Mouse (Mus musculus): ENCODE results near the gene Serpina6. TPM values are rescaled to one million over a fixed set of nuclear protein-coding genes. Genes with fewer than 3 reads are reported as not detected.
"Not testable (repeated sequence)": the region's sequence is repeated elsewhere in the genome, so short reads cannot be mapped to it uniquely, and the experiment has no call there.

The Serpina6 gene
- total and polyA plus RNA-seq, 3 experiments: not detected

- Histone ChIP-seq H3K36me3 (ENCODE audit: control insufficient read depth in 1 of 2, insufficient read depth in 2 of 2, low read length in 2 of 2) (no peaks in the 10 kb centered on the region), H3K9me3 (replicated peaks; ENCODE audit: insufficient read depth, low read length) (no peaks in the 10 kb centered on the region), H3K27ac (ENCODE audit: control insufficient read depth, low read depth, low read length) (no peak overlapping the region), H3K79me2 (ENCODE audit: control insufficient read depth, insufficient read depth, low read length, poor library complexity) (no peaks in the 10 kb centered on the region), H3K9ac (ENCODE audit: control insufficient read depth, low read depth, low read length, poor library complexity, severe bottlenecking) (no peak overlapping the region), H3K4me1 (ENCODE audit: control insufficient read depth in 1 of 2, insufficient read depth in 2 of 2, low read length in 2 of 2) (no peaks in the 10 kb centered on the region), H3K27me3 (ENCODE audit: control insufficient read depth in 1 of 2, insufficient read depth in 2 of 2, low read length in 2 of 2) (no peaks in the 10 kb centered on the region), H3K4me3 (ENCODE audit: control insufficient read depth in 1 of 2, insufficient read depth in 1 of 2, low read depth in 2 of 2, low read length in 2 of 2) (no peak overlapping the region)
- no peak for DNase-seq (ENCODE audit: low read depth, low spot score)
- TF ChIP-seq TCF12 (IDR thresholded peaks at IDR 0.05; ENCODE audit: low read depth, low read length) (no peak), BHLHE40 (IDR thresholded peaks at IDR 0.05; ENCODE audit: borderline replicate concordance, low read depth, low read length) (no peak), JUND (IDR thresholded peaks at IDR 0.05; ENCODE audit: low read depth, low read length) (no peak)
These were observed 24.2 kb upstream of the Serpina6 start for GRCm38 (mm10) chr12:103681169-103681568.

GRCm38 (mm10) chr12:103679853-103680252, 22.8 kb upstream of the Serpina6 start:
- H3K27ac ChIP-seq (ENCODE audit: control insufficient read depth, low read depth, low read length); DNase-seq (ENCODE audit: low read depth, low spot score); H3K9ac ChIP-seq (ENCODE audit: control insufficient read depth, low read depth, low read length, poor library complexity, severe bottlenecking); H3K27me3 ChIP-seq (ENCODE audit: control insufficient read depth in 1 of 2, insufficient read depth in 2 of 2, low read length in 2 of 2); H3K4me1 ChIP-seq (ENCODE audit: control insufficient read depth in 1 of 2, insufficient read depth in 2 of 2, low read length in 2 of 2); H3K36me3 ChIP-seq (ENCODE audit: control insufficient read depth in 1 of 2, insufficient read depth in 2 of 2, low read length in 2 of 2); H3K4me3 ChIP-seq (ENCODE audit: control insufficient read depth in 1 of 2, insufficient read depth in 1 of 2, low read depth in 2 of 2, low read length in 2 of 2); H3K9me3 ChIP-seq (replicated peaks; ENCODE audit: insufficient read depth, low read length); H3K79me2 ChIP-seq (ENCODE audit: control insufficient read depth, insufficient read depth, low read length, poor library complexity): not testable (repeated sequence)

- Histone ChIP-seq H3K4me3 (ENCODE audit: control insufficient read depth in 1 of 2, insufficient read depth in 1 of 2, low read depth in 2 of 2, low read length in 2 of 2) (no peak within 1 kb of the TSS), H3K36me3 (ENCODE audit: control insufficient read depth in 1 of 2, insufficient read depth in 2 of 2, low read length in 2 of 2) (no peaks in the 10 kb centered on the region), H3K27ac (ENCODE audit: control insufficient read depth, low read depth, low read length) (no peak within 1 kb of the TSS), H3K9me3 (replicated peaks; ENCODE audit: insufficient read depth, low read length) (no peaks in the 10 kb centered on the region), H3K27me3 (ENCODE audit: control insufficient read depth in 1 of 2, insufficient read depth in 2 of 2, low read length in 2 of 2) (no peaks in the 10 kb centered on the region), H3K79me2 (ENCODE audit: control insufficient read depth, insufficient read depth, low read length, poor library complexity) (no peaks in the 10 kb centered on the region), H3K4me1 (ENCODE audit: control insufficient read depth in 1 of 2, insufficient read depth in 2 of 2, low read length in 2 of 2) (no peaks in the 10 kb centered on the region), H3K9ac (ENCODE audit: control insufficient read depth, low read depth, low read length, poor library complexity, severe bottlenecking) (no peak within 1 kb of the TSS)
- no peak for DNase-seq (ENCODE audit: low read depth, low spot score)
- TF ChIP-seq POLR2AphosphoS2 (IDR thresholded peaks at IDR 0.05; ENCODE audit: low read length) (no peak), JUND (IDR thresholded peaks at IDR 0.05; ENCODE audit: low read depth, low read length) (no peak), POLR2AphosphoS5 (IDR thresholded peaks at IDR 0.05; ENCODE audit: borderline replicate concordance, low read depth, low read length) (no peak), TCF12 (IDR thresholded peaks at IDR 0.05; ENCODE audit: low read depth, low read length) (no peak), SMC3 (IDR thresholded peaks at IDR 0.05; ENCODE audit: low read depth, low read length) (no peak), MAZ (IDR thresholded peaks at IDR 0.05; ENCODE audit: low read depth, low read length) (no peak), RCOR1 (IDR thresholded peaks at IDR 0.05; ENCODE audit: low read depth, low read length) (no peak)
These were observed 19.0 kb upstream of the Serpina6 start, which contains the start of gene Serpina16 for GRCm38 (mm10) chr12:103676039-103676438. Gene Serpina16, minus strand, starts transcription at chr12:103676139.

GRCm38 (mm10) chr12:103673179-103673578, 16.2 kb upstream of the Serpina6 start:
- H3K4me3 ChIP-seq (ENCODE audit: control insufficient read depth in 1 of 2, insufficient read depth in 1 of 2, low read depth in 2 of 2, low read length in 2 of 2): no peak overlapping the region
- DNase-seq (ENCODE audit: low read depth, low spot score): no peak
- no peak overlapping the region for H3K9ac ChIP-seq (ENCODE audit: control insufficient read depth, low read depth, low read length, poor library complexity, severe bottlenecking)
- no peak overlapping the region for H3K27ac ChIP-seq (ENCODE audit: control insufficient read depth, low read depth, low read length)
- no peaks in the 10 kb centered on the region for H3K36me3 ChIP-seq (ENCODE audit: control insufficient read depth in 1 of 2, insufficient read depth in 2 of 2, low read length in 2 of 2)
- H3K79me2 ChIP-seq (ENCODE audit: control insufficient read depth, insufficient read depth, low read length, poor library complexity): no peaks in the 10 kb centered on the region
- no peaks in the 10 kb centered on the region for H3K9me3 ChIP-seq (replicated peaks; ENCODE audit: insufficient read depth, low read length)
- no peaks in the 10 kb centered on the region for H3K27me3 ChIP-seq (ENCODE audit: control insufficient read depth in 1 of 2, insufficient read depth in 2 of 2, low read length in 2 of 2)
- no peaks in the 10 kb centered on the region for H3K4me1 ChIP-seq (ENCODE audit: control insufficient read depth in 1 of 2, insufficient read depth in 2 of 2, low read length in 2 of 2)
- no peak for TF ChIP-seq ZNF384 (IDR thresholded peaks at IDR 0.05; ENCODE audit: low read depth, low read length)
- TF ChIP-seq MEF2A (IDR thresholded peaks at IDR 0.05; ENCODE audit: extremely low read depth, insufficient replicate concordance, low read depth, low read length, poor library complexity, severe bottlenecking): no peak
- TF ChIP-seq TBP (IDR thresholded peaks at IDR 0.05; ENCODE audit: low read depth, low read length): no peak
- TF ChIP-seq MAFK (IDR thresholded peaks at IDR 0.05; ENCODE audit: borderline replicate concordance, low read depth, low read length): no peak
- TF ChIP-seq JUND (IDR thresholded peaks at IDR 0.05; ENCODE audit: low read depth, low read length): no peak
- TF ChIP-seq POLR2A (IDR thresholded peaks at IDR 0.05; ENCODE audit: control insufficient read depth in 1 of 2, insufficient read depth in 1 of 2, low read depth in 1 of 2, low read length in 2 of 2, poor library complexity in 1 of 2): no peak
- no peak for TF ChIP-seq ZMIZ1 (IDR thresholded peaks at IDR 0.05; ENCODE audit: low read depth, low read length)
- no peak for TF ChIP-seq MYC (IDR thresholded peaks at IDR 0.05; ENCODE audit: low read depth, low read length)
- no peak for TF ChIP-seq USF2 (IDR thresholded peaks at IDR 0.05; ENCODE audit: borderline replicate concordance in 1 of 2, insufficient read depth in 1 of 2, low read depth in 1 of 2, low read length in 2 of 2)
- no peak for TF ChIP-seq POLR2AphosphoS2 (IDR thresholded peaks at IDR 0.05; ENCODE audit: low read length)
- no peak for TF ChIP-seq TAL1 (IDR thresholded peaks at IDR 0.05; ENCODE audit: low read length)
- TF ChIP-seq SIN3A (IDR thresholded peaks at IDR 0.05; ENCODE audit: low read length): no peak
- TF ChIP-seq MYB (IDR thresholded peaks at IDR 0.05; ENCODE audit: low read depth, low read length): no peak
- TF ChIP-seq HCFC1 (IDR thresholded peaks at IDR 0.05; ENCODE audit: low read depth, low read length): no peak
- no peak for TF ChIP-seq E2F4 (IDR thresholded peaks at IDR 0.05; ENCODE audit: borderline replicate concordance, low read depth, low read length)
